ENCODE assay signal across 8 mouse cellular contexts in genomic region chr2:32742173-32742531, GRCm38 (mm10). TPM values are rescaled to one million over a fixed set of nuclear protein-coding genes. Genes with fewer than 3 reads are reported as not detected.
A peak's percentile ranks its signal among the peaks of the same experiment; 100 is the strongest.
DNase-seq lines count a peak whose midpoint lies in the region; ATAC-seq lines count a peak whose summit lies in the region.

No protein-coding gene starts in this region.

- H3K36me3 ChIP-seq in lung, embryonic 15.5 days, result peaks cover 10% of the 10 kb centered on the region; the same call in 1 of the 2 replicates
- peaks cover 38% of the 10 kb centered on the region for H3K36me3 ChIP-seq in forebrain, embryonic 10.5 days (replicated peaks)
- peaks cover 30% of the 10 kb centered on the region for H3K36me3 ChIP-seq in midbrain, embryonic 10.5 days

- no peak overlapping the region for H3K4me3 ChIP-seq in lung, embryonic 15.5 days
- peak overlapping the region; percentile 70 for H3K4me3 ChIP-seq in forebrain, embryonic 10.5 days
- peak overlapping the region; percentile 85 for H3K4me3 ChIP-seq in midbrain, embryonic 10.5 days

- no peak overlapping the region for H3K27ac ChIP-seq in lung, embryonic 15.5 days
- H3K27ac ChIP-seq in forebrain, embryonic 10.5 days, result peak overlapping the region; percentile 85
- peak overlapping the region; percentile 89 for H3K27ac ChIP-seq in midbrain, embryonic 10.5 days (replicated peaks)

- no peak for DNase-seq in lung, postnatal 10 days
- DNase-seq in forebrain, embryonic 10.5 days (ENCODE audit: extremely low spot score, low spot score), result peak; percentile 86
- peak; percentile 87 to 89 for DNase-seq in layer of hippocampus, adult 18-20 months (ENCODE audit: low spot score in 2 of 2)
- peak; percentile 84 for DNase-seq in midbrain, embryonic 10.5 days (ENCODE audit: low spot score)
- peak; percentile 82 for DNase-seq in telencephalon, adult 2 months (ENCODE audit: low read depth, low spot score)
- no peak for DNase-seq in spleen, adult 18-20 months
- no peak for DNase-seq in lung, postnatal 25 days (ENCODE audit: low spot score)

- H3K27me3 ChIP-seq in lung, embryonic 15.5 days, result peaks cover 31% of the 10 kb centered on the region
- peaks cover 51% of the 10 kb centered on the region for H3K27me3 ChIP-seq in forebrain, embryonic 10.5 days (ENCODE audit: poor library complexity, severe bottlenecking)
- peaks cover 48% of the 10 kb centered on the region for H3K27me3 ChIP-seq in midbrain, embryonic 10.5 days (ENCODE audit: low read depth, poor library complexity, severe bottlenecking)

- H3K4me2 ChIP-seq in lung, embryonic 15.5 days, result peak overlapping the region; percentile 77

- no peak overlapping the region for H3K9ac ChIP-seq in lung, embryonic 15.5 days

- ATAC-seq in lung, embryonic 15.5 days (ENCODE audit: borderline replicate concordance, extremely low read depth, low FRiP score, low TSS enrichment), result peak; percentile 27

- 29% methylated on average over 18 of the region's 18 CpGs for WGBS in lung, embryonic 15.5 days
- WGBS in forebrain, embryonic 10.5 days, result 5% methylated on average over 18 of the region's 18 CpGs
- 4% methylated on average over 18 of the region's 18 CpGs for WGBS in midbrain, embryonic 10.5 days

- peaks cover 17% of the 10 kb centered on the region for H3K4me1 ChIP-seq in lung, embryonic 15.5 days
- peaks cover 41% of the 10 kb centered on the region for H3K4me1 ChIP-seq in forebrain, embryonic 10.5 days
- peaks cover 34% of the 10 kb centered on the region for H3K4me1 ChIP-seq in midbrain, embryonic 10.5 days

- H3K9me3 ChIP-seq in lung, embryonic 15.5 days, result no peaks in the 10 kb centered on the region
- no peaks in the 10 kb centered on the region for H3K9me3 ChIP-seq in forebrain, embryonic 10.5 days
- no peaks in the 10 kb centered on the region for H3K9me3 ChIP-seq in midbrain, embryonic 10.5 days (replicated peaks)

RNA-seq across cellular contexts. Expression of gene 6330409D20Rik, which starts 1.3 kb away (rescaled TPM):
- polyA plus RNA-seq in lung, embryonic 15.5 days (2015; fragmentation: Nextera tagmentation; extraction: Ambion mirVana), result 0.24 and 0.25 TPM in 2 replicates
- 0.69 and 1.2 TPM in 2 replicates for polyA plus RNA-seq in forebrain, embryonic 10.5 days (2016; fragmentation: Nextera tagmentation; extraction: Ambion mirVana)
- 1 to 10 TPM; 1.5 to 1.8 TPM for total RNA-seq in layer of hippocampus, adult 18-20 months (2021)
- 0.94 and 2.1 TPM in 2 replicates for polyA plus RNA-seq in midbrain, embryonic 10.5 days (2016; fragmentation: Nextera tagmentation; extraction: Ambion mirVana)

RNA-seq across cellular contexts. Expression of gene Tor2a, which starts 14.9 kb away (rescaled TPM):
- 63.9 and 65.6 TPM in 2 replicates for polyA plus RNA-seq in lung, embryonic 15.5 days (2015; fragmentation: Nextera tagmentation; extraction: Ambion mirVana)
- polyA plus RNA-seq in forebrain, embryonic 10.5 days (2016; fragmentation: Nextera tagmentation; extraction: Ambion mirVana), result 54.0 and 54.9 TPM in 2 replicates
- 10 to 100 TPM; 30.2 to 32.1 TPM for total RNA-seq in layer of hippocampus, adult 18-20 months (2021)
- polyA plus RNA-seq in midbrain, embryonic 10.5 days (2016; fragmentation: Nextera tagmentation; extraction: Ambion mirVana), result 59.2 and 59.8 TPM in 2 replicates

RNA-seq across cellular contexts. Expression of gene Sh2d3c, which starts 21.3 kb away (rescaled TPM):
- 40.5 and 41.4 TPM in 2 replicates for polyA plus RNA-seq in lung, embryonic 15.5 days (2015; fragmentation: Nextera tagmentation; extraction: Ambion mirVana)
- polyA plus RNA-seq in forebrain, embryonic 10.5 days (2016; fragmentation: Nextera tagmentation; extraction: Ambion mirVana), result 28.6 and 30.2 TPM in 2 replicates
- 10 to 100 TPM; 16.6 to 19.4 TPM for total RNA-seq in layer of hippocampus, adult 18-20 months (2021)
- polyA plus RNA-seq in midbrain, embryonic 10.5 days (2016; fragmentation: Nextera tagmentation; extraction: Ambion mirVana), result 26.7 and 33.6 TPM in 2 replicates

RNA-seq across cellular contexts. Expression of gene Cdk9, which starts 29.3 kb away (rescaled TPM):
- 89.6 and 98.7 TPM in 2 replicates for polyA plus RNA-seq in lung, embryonic 15.5 days (2015; fragmentation: Nextera tagmentation; extraction: Ambion mirVana)
- 135 and 139 TPM in 2 replicates for polyA plus RNA-seq in forebrain, embryonic 10.5 days (2016; fragmentation: Nextera tagmentation; extraction: Ambion mirVana)
- 100 to 1,000 TPM; 119 to 123 TPM for total RNA-seq in layer of hippocampus, adult 18-20 months (2021)
- 119 and 132 TPM in 2 replicates for polyA plus RNA-seq in midbrain, embryonic 10.5 days (2016; fragmentation: Nextera tagmentation; extraction: Ambion mirVana)

RNA-seq across cellular contexts. Expression of gene Ttc16, which starts 33.3 kb away (rescaled TPM):
- 0.43 and 0.69 TPM in 2 replicates for polyA plus RNA-seq in lung, embryonic 15.5 days (2015; fragmentation: Nextera tagmentation; extraction: Ambion mirVana)
- 0.32 and 0.36 TPM in 2 replicates for polyA plus RNA-seq in forebrain, embryonic 10.5 days (2016; fragmentation: Nextera tagmentation; extraction: Ambion mirVana)
- total RNA-seq in layer of hippocampus, adult 18-20 months (2021), result 1 to 10 TPM in 1 of 2 experiments, under 1 TPM in 1; 0.94 to 1.2 TPM
- polyA plus RNA-seq in midbrain, embryonic 10.5 days (2016; fragmentation: Nextera tagmentation; extraction: Ambion mirVana), result 0.31 TPM in 2 replicates

Comparison
In these comparisons a context has a peak if more than half of its experiments do, and no peak if none do; other contexts are left out.
1. DNase-seq: peak in forebrain, embryonic 10.5 days (single experiment), layer of hippocampus, adult 18-20 months (2 of 2), midbrain, embryonic 10.5 days (single experiment) and telencephalon, adult 2 months (single experiment); none in lung, postnatal 10 days (single experiment), spleen, adult 18-20 months (0 of 2) and lung, postnatal 25 days (single experiment).